Mouse (Mus musculus) forelimb bud, embryonic 11.5 days (tissue): ENCODE measurements around the gene Ggcx.

Source experiments
- DNase-seq: peaks from one replicate; pipeline ENCODE4 v3.0.0-alpha.2; 2012; ENCODE audit warnings: low read depth, low spot score

Gene Ggcx

GRCm38 (mm10) chr6:72387816-72388215, 26.3 kb upstream of the Ggcx start:
- DNase-seq: no peak

- no peak for DNase-seq
Measured at GRCm38 (mm10) chr6:72388266-72388665, 25.8 kb upstream of the Ggcx start.

GRCm38 (mm10) chr6:72388791-72389329, 25.2 kb upstream of the Ggcx start:
- peak; percentile 69 for DNase-seq

- DNase-seq: no peak
Measured at GRCm38 (mm10) chr6:72389471-72389940, 24.6 kb upstream of the Ggcx start.

- peak; percentile 52 for DNase-seq
Measured at GRCm38 (mm10) chr6:72389941-72390771, 24.0 kb upstream of the Ggcx start, which contains the start of gene Vamp8. Gene Vamp8, minus strand, starts transcription at chr6:72390703.

GRCm38 (mm10) chr6:72390795-72391521, 23.1 kb upstream of the Ggcx start:
- DNase-seq: no peak

GRCm38 (mm10) chr6:72392341-72392740, 21.8 kb upstream of the Ggcx start:
- no peak for DNase-seq

GRCm38 (mm10) chr6:72396837-72397251, 17.3 kb upstream of the Ggcx start:
- DNase-seq: no peak

- no peak for DNase-seq
Measured at GRCm38 (mm10) chr6:72399967-72400366, 14.1 kb upstream of the Ggcx start.

GRCm38 (mm10) chr6:72401875-72402274, 12.2 kb upstream of the Ggcx start:
- DNase-seq: peak; percentile 73

GRCm38 (mm10) chr6:72405356-72405755, 8.8 kb upstream of the Ggcx start:
- no peak for DNase-seq

- peak; percentile 89 for DNase-seq
Measured at GRCm38 (mm10) chr6:72407119-72407518, 7.0 kb upstream of the Ggcx start.

- peak; percentile 80 for DNase-seq
Measured at GRCm38 (mm10) chr6:72409567-72409966, 4.5 kb upstream of the Ggcx start.

GRCm38 (mm10) chr6:72410003-72410402, 4.1 kb upstream of the Ggcx start:
- DNase-seq: no peak

GRCm38 (mm10) chr6:72410518-72410917, 3.6 kb upstream of the Ggcx start:
- no peak for DNase-seq

- no peak for DNase-seq
Measured at GRCm38 (mm10) chr6:72415181-72415580, 1.1 kb downstream of the Ggcx start.

- no peak for DNase-seq
Measured at GRCm38 (mm10) chr6:72415964-72416772, 2.1 kb downstream of the Ggcx start.

- DNase-seq: no peak
Measured at GRCm38 (mm10) chr6:72418279-72418678, 4.2 kb downstream of the Ggcx start.

- DNase-seq: no peak
Measured at GRCm38 (mm10) chr6:72419806-72420205, 5.7 kb downstream of the Ggcx start.

GRCm38 (mm10) chr6:72420901-72421300, 6.8 kb downstream of the Ggcx start:
- DNase-seq: no peak

GRCm38 (mm10) chr6:72425646-72426045, 11.5 kb downstream of the Ggcx start:
- DNase-seq: no peak
